Mouse (Mus musculus) ovary, postnatal 36 days (tissue): ENCODE data around the gene Ctr9.

Experiments used
- DNase-seq: peaks from one replicate; pipeline ENCODE4 v3.0.0; 2022; ENCODE audit warnings: low spot score, mixed read lengths

Gene Ctr9

GRCm38 (mm10) chr7:111098196-111098595, 69.4 kb downstream of the Ctr9 start:
- no peak for DNase-seq
